Mouse (Mus musculus): ENCODE data around the gene Lrrc49.

Gene Lrrc49

DNA sequence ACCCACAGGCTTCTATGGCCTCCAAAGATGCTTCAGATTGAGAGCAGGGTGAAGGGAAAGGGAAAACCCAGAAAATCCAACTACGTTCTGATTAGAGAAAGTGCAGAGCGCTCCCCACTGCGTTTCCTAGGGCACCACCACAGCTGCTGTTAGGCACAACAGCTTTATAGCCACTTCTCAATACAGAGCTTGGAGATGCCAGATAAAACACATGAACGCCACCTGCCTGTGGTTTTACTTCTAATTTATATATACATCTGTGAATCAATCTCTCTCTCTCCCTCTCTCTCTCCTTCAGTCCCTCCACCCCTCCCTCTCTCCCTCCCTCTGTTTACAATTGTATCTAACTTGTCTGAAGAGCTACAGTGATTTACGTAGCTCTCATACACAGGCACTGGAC, 95.6 kb downstream of the Lrrc49 start:
- DNase-seq = no peak

DNA sequence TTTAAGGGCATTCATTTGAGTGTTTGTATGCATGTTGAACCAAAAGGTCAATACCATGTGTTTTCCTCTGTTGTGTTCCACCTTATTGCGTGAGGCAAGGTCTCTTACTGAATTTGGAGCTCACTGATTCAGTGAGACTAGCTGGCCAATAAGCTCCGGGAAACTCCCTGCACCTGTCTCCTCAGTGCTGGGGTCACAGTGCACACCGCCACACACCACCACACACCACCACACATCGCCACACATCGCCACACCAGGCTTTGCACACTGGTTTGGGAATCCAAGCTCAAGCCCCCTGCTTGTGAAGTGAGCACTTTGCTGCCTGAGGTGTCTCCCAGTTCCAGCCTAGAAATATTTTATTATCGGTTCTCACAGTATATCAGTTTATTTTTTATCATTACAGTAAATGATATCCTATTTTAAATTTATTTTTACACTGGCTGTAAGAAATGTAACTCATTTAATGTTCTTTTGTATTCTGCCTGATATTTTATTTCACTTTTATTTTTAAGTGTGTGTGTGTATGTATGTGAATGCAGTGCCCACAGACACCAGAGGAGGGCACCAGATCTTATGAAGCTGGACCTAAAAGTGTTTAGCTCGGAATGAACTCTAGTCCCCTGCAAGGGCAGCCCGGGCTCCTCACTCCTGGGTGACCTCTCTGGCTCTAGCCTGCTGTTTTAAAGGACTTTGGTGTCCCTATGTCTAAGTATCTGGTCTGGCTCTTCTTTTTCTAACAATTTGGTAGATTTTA, 96.9 kb downstream of the Lrrc49 start:
- no peak for DNase-seq

DNA sequence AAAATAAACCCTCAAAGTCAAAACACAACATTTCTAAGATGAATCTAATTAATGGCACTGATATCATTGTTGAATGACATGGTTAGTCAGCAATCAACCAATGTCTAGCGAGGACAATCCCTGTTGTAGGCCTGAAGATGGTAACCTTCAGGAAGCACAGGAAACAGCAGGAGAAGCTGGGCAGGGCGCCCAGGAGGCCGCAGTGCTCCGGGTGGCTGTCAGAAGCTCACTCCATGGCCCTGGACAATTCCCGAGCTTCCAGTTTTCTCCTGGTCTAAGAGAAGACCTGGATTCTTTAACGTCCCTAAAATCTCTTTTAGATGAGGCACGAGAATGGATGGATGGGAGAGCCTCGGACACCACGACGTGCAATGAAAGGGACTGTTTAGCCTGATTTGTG, 99.0 kb downstream of the Lrrc49 start:
- DNase-seq = peak; percentile 62

DNA sequence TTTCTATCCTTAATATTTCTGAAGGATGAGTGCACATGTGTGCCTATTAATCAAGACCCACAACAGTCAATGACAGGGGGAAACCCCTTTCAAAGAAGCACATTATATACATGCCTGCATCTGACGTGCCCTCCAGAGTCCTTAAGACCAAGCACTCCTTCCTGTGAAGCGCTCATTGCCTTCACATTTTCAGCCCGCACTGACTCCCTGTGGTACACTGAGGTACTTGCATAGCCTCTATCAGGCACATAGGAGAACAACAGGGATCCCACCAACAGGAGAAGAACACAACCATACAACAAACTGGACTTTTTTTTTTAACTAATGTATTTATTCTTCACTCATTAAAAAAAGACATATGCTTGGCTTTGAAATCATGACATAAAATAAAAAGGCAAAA, 101.0 kb downstream of the Lrrc49 start:
- no peak for DNase-seq

DNA sequence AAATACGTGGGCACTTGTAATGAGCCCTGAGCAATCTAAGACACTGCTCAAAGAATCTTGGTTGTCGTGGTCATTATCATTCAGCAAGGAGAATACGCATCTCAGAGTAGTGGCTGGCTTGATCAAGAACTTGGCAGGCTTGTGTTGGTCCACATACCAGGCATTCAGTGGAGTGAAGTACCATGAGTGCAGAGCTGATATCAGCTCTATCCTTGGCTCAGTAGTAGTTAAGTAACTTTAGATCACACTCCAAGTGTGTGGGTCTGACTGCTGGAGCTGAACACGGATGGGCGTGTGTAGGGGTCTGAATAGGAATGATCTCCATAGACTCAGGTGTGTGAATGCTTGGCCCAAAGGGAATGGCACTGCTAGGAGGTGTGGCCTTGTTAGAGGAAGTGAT, 102.8 kb downstream of the Lrrc49 start:
- DNase-seq = no peak

DNA sequence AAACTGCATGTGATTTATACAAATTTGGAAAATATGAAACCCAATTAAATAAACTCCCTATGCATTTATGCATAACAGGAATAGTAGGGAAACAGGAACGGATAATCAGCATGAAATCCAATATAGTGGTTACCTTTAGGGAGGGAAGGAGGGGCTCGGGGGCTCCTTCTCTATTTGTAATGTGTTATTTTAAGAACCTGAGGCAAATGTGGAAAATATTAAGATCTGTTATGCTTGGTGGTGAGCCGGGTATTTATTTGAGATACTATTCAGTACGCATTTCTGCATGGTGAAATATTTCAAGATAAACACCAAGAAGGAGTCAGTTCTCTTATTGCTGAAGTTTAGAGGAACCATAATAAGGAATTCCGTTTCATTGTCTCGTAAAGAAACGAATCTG, 105.4 kb downstream of the Lrrc49 start:
- DNase-seq = no peak

DNA sequence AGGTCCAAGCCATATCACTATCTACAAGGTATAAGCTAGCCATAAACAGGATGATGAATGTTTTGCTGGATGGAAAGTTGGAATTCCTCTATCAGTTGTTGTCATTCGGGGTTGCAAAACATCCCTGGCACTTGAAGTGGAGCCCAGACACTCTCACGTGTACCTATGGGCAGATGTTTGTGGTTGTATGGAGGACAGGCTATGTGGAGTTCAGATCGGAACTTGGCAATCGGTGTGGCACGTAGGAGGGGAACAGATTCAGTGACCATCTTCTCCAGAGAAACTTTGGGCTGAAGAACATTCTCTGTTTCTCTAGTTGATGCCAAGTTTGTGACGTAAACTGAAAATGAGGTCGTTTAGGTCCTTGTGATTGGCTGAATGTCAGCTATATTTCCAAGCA, 114.9 kb downstream of the Lrrc49 start:
- DNase-seq = no peak

DNA sequence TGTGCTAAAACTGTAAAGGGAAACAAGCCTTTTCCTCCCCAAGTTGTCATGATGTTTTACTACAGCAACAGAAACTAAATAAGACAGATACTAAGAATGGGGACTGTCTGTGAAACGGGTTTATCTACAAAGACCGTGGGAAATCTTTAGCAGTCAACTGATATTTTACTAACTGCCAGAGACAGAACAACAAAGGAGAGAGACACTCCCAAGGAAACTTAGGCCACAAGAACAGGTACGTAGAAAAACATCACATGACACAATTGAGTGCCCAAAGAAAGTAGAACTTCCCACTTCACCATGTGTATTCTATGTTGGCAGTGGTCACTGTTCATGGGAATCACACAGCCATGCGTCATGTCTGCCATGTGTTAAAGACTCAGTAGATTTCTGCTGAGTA, 116.2 kb downstream of the Lrrc49 start:
- no peak for DNase-seq

DNA sequence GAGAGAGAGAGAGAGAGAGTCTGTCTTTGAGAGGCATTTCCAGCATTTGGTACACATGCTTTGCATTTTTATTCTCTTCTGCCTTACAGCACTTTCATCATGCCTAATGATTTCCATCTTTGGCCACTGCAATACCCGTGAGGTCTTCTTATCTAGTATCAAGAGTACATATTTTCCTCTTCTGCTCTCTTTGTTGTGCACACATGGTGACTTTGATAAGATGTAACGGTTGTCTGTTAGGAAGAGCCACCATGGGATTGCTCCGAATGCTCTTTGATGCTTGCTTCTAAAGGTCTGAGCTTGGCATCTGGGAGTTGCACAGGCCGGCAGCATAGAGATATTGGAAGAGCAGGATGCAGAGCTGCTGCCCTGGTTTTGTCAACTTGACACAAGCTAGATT, 116.9 kb downstream of the Lrrc49 start:
- no peak for DNase-seq

DNA sequence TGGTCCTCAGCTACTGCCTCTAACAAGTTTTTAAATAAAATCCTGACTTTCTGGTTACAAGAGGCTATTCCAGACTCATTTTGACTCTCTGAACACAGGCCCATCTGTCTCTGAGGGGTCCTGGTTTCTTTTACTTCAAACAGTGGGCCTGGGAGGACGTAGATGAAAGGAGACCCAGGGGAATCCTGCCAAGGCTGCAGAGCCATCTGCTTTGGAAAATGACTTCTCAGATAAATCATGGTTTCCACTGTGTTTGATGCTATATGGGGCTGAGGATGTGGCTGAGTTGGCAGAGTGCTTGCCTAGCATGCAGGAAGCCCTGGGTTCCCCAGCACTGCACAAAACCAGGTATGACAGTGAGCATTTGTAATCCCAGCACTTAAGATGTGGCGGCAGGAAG, 118.6 kb downstream of the Lrrc49 start:
- DNase-seq = no peak

DNA sequence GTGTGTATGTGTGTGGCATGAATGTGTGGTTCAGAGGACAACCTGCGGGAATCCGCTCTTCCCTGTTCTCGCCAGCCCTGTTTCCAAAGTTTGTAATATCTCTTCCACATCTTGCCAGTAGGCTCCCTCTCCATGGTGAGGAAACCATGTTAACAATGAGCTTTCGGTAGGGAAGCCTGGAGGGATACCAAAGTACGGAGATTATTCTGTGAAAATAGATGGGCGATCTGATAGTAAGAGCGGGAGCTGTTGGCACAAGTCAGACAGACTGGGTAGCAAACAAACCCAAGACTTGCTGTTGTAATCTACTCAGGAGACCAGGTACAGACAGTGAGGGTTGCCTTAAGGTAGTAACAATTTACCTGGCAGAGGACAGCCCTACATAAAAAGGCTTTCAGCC, 124.1 kb downstream of the Lrrc49 start:
- DNase-seq = no peak

DNA sequence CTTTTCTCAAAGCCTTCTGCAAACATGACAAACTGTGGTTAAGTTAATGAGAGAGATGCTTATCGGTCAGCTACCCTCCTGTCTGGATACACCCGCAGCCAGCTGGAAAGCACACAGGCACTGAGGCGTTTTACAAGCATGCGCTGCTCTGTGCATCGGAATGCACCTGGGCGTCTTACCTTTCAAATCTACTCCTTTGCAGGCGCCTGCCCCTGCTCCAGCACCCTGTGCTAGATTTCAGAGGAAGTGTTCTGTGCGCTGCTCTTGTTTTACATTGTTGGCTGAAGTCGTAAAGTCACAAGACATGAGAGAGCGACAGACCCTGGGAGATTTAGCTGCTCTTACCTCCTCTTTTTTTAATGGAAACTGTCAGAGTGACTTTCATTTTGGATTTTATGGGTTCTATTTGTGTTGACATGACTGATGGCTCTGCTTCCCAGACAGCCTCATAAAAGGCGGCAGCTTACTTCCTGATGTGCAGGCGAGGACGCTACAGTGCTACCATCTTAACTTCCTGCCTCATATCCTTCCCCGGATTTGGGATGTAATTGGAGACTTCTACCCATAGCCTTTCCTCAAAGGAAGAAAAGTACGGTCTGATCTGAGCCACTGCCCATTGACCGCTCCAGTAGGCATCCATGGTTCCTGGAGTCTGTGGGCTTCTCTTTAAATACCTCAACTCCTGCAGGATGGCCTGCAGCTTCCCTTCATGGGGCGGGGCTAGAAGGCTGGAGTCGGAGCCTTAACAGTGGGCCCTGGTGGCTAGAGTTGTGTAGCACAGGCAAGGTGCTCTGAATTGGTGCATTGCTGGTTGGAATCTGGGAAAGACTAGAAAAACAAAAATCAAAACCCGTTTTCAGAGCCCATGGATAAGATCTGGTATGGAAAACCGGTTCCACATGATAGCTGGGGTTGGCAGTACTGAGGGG, 125.3 kb downstream of the Lrrc49 start:
- no peak for DNase-seq

DNA sequence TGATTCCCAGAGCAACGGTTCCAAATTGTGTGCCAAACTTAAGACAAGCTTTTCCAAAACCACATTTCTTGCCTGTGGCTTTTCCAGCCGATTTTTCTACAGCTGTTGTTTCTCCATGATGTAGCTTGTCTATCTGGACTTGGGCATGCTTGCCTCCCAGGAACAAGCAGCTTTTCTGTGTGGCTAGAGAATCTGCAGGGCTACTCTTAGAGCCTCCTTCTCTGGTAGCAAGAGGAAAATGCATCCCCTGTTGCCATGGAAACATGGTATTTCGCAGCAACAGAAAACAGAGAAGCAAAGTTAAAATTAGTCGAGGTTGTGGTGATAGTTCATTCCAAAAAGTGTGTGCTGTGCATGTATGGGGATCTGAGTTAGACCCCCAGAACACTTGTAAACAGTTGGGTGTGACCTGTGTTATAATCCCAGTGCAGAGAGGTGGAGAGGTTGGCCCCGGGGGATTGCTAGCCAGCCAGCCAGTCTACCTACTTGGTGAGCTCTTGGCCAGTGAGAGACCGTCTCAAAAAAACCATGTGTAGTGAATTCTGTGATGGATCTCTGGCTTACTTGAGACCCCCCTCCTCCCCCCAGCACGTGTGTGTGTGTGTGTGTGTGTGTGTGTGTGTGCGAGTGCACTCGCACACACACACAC, 126.2 kb downstream of the Lrrc49 start:
- no peak for DNase-seq

DNA sequence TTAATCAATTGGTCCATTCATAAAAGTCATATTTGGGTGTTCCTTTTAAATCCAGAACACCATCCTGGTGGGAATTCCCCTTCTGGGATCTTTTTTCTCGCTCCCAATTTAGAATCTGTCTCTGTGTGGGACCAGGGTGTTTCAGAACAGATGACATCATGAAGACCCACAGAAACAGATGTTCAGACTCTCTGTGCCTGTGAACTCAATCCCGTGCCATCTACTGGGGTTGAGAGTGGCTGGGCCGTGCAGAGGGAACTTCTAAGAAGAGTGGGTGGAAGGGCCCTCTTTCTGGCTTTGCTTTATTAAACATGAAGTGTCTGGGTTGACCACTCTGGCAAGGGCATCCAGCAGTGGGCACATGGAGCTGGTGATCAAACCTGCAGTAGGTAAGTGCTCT, 129.5 kb downstream of the Lrrc49 start:
- no peak for DNase-seq

DNA sequence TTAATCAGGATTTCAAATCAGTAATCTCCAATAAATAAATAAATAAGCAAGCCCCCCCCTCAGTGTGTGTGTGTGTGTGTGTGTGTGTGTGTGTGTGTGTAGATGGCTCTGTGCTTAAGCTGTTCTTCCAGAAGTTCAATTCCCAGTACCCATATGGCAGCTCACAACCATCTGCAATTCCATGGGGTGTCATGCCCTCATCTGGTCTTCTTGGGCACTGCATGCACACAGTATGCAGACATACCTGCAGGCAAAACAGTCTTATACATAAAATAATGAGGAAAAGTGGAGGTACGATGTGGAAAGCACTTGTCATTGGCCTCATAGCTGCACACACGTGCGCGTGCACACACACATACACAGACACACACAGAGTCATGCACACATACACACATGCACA, 136.7 kb downstream of the Lrrc49 start:
- DNase-seq = no peak

DNA sequence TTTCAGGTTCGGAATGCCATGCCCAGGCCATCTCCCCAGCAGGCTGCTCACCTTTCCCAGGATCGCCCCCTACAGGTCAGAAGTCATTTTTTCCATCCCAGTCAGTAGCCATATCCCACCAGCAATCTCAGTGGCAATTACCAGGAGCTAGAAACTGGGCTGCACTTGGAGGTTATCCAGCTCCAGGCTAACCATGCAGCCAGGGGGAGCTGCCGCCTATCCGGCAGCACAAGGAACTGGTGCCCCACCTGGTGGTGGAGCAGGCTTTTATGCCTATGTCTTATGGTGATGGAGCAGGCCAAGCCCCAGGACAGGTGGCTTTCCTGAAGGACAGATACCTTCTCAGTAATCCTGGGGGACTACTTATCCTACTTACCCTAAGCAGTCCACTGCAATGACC, 139.8 kb downstream of the Lrrc49 start:
- peak; percentile 17 for DNase-seq

DNA sequence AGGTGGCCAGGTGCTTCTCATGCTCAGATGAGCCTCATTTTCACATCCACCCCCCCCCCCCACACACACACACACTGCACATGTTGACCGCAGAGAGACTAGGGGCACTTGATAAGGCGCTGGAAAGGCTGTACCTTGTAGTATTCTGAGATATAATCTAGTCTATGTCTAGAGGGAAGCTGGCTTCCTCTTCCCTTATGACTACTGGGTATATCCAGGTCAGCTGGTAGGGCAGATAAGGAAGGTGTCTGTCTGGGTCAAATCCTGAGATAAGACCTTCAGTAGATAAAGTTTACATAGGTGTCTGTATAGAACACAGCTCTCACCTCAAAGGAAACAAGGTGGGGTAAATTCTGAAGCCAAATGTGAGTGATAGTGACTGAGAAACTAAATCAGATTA, 141.8 kb downstream of the Lrrc49 start:
- DNase-seq = no peak

DNA sequence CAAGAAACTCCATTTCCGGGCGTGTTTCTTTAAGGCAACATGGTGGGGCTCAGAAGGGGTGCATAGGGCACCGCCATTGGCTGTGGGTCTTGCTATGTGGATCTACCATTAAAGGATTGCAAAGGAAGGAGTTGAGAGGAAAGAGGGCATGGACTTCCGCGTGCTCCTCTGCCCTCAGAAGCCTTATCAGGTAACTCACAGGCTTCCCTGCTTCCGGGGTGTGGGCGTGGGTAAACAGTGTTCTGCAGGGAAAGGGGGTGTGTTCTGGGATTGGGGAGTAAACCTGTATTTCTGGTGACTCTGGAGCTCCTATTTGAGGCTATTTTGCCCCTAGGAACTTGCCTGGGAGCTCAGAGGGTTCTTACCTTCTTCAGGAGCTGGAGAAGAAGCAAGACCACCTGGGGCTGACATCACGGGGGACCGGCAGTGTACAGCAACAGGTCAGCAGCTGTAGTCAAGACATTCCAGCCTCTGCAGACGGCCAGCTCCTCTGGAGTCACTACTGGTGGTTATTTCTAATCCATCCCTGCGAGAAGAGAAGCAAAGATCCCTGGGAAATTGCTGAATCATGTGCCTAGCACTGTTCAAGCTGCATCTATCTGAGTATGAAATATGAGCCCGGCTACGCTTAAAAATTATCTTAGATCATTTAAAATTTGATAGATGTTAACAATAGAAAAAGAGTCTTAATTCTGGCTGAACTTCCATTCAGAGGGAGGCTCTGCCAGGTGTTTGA, 142.4 kb downstream of the Lrrc49 start:
- no peak for DNase-seq

DNA sequence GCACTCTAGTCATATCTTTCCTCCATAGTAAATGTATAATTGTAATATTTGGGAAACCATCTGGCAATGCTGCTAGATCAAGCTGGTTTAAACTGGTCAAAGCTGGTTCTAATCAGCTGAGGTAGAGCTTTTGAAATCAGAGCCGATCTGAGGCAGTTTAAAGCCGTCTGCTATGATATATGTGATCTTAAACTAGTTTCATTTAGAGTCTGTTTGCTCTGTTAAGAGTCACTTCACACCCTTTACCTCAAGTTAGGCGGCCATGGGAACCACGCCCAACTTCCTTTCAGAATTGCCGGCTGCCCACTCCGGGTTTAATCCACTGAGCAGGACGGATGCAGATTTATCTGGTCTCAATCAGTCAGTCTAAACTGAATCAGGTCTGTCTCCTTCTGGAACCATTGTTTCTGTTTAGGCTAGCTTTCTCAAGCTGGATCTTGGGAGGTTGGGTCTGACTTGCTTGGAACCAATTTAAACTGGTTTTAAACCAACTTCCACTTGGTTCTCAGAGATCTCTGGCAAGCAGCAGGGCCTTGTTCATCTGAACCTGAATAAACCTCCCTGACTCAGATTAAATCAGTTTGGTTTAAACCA, 144.4 kb downstream of the Lrrc49 start:
- no peak for DNase-seq

DNA sequence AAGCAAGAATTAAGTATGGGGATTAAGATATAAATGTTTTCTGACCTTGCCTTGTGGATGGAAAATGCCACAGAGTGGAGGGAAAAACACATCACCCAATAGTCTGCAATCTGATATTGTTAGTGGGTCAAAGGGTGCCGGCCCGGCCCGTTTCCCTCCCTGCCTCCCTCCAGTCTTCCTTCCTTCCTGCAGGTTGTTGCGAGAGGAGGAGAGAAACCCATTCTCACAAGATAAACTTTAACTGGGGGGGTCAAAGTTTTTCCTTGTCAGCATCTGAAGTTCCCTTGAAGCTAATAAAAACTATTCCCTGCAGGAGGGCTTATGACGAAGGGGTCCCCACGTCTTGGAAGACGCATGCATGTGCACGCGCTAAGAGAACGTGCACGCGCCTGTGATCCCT, 157.6 kb downstream of the Lrrc49 start:
- no peak for DNase-seq

DNA sequence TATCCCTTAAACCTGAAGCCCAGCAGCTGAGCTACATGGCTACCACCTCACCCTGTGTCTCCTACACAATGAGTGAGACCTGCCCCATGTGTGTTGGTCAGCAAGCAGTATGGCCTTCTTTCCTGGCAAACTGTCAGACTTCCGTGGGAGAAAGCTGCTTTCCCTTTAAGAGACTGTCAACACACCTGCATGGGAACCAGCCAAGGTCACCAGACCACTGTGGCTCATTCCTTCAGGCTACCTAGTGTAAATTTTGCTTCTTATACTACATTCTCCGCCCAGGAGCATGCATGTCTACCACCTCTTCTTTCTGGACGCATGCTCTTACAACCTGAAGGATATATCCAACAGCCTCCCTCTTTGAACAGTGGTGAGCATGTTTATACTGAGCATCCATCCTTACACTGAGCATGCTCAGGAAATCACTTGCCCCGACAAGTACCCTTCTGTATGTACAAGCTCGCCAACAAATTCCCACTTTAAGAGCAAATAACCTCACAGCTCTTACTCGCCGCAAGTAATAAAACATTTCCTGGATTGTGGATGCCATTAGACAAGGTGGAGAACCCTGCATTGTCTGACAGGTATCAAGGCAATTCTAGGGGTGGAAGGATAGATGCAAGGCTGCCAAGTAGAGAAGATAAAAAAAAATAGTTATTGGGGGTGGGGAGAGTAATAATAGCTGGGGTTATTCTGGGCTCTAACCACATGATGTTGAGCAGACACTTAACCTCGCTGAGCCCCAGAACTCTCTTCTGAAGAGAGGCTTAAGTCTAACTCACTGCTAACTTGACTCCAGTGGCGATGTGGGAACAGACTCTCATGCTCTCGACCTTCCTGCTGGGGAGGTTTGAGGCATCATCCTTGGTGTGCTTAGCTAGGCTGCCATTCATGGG, 158.4 kb downstream of the Lrrc49 start:
- DNase-seq = no peak

DNA sequence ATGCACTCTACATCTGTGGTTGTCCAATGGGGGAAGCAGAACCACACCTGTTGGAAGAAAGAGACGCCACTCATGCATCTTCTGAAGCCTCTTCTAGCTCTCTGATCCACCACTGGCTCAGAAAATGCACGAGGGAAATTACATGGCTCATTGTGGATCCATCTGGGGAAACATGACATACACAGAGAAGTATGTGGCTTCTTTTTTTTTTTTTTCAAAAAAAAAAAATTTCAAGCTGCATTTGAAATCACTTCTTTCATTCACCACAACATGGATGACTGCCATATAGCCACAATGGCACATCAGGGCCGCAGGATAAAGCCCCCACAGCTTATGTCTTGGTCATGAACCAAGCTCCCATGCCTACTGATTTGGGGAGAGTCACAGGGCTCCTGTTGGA, 159.7 kb downstream of the Lrrc49 start:
- DNase-seq = no peak

All from cerebellum, adult 9-11 months (tissue).